Mouse (Mus musculus) myocyte (in vitro differentiated cells): ENCODE measurements around the gene Yaf2.

ENCODE experiments used
- CEBPB ChIP-seq: IDR thresholded peaks from 2 replicates; pipeline ENCODE4 v1.6.1; 2011; ENCODE audit warnings: mild to moderate bottlenecking, moderate library complexity; ENCODE audit not compliant: poor library complexity, insufficient read depth, severe bottlenecking
- MYOD1 ChIP-seq, 3 experiments: IDR thresholded peaks; one replicate each; pipeline ENCODE4 v1.6.1; 2011; ENCODE audit warnings: control low read depth in 2 of 3, low read depth in 2 of 3, mild to moderate bottlenecking in 2 of 3, moderate library complexity in 1 of 3; ENCODE audit not compliant: insufficient read length in 2 of 3, control insufficient read depth in 1 of 3
- POLR2A ChIP-seq: IDR thresholded peaks from one replicate; pipeline ENCODE4 v1.6.1; 2011; ENCODE audit warnings: low read depth, mild to moderate bottlenecking, control low read depth, moderate library complexity; ENCODE audit not compliant: insufficient read length
- POLR2AphosphoS2 ChIP-seq: IDR thresholded peaks from one replicate; pipeline ENCODE4 v1.6.1; 2011; ENCODE audit warnings: low read depth, control low read depth; ENCODE audit not compliant: insufficient read length
- REST ChIP-seq: IDR thresholded peaks from one replicate; pipeline ENCODE4 v1.6.1; 2011; ENCODE audit warnings: mild to moderate bottlenecking, control low read depth, moderate library complexity; ENCODE audit not compliant: insufficient read depth, insufficient read length
- TCF12 ChIP-seq: IDR thresholded peaks from one replicate; pipeline ENCODE4 v1.6.1; 2011; ENCODE audit warnings: mild to moderate bottlenecking, control low read depth; ENCODE audit not compliant: poor library complexity, insufficient read depth, severe bottlenecking
- TCF3 ChIP-seq: IDR thresholded peaks from one replicate; pipeline ENCODE4 v1.6.1; 2011; ENCODE audit warnings: low read depth, control low read depth; ENCODE audit not compliant: insufficient read length
- USF1 ChIP-seq: IDR thresholded peaks from one replicate; pipeline ENCODE4 v1.6.1; 2011; ENCODE audit warnings: low read depth, mild to moderate bottlenecking, control low read depth, moderate library complexity

- TF ChIP-seq USF1, result no peak
- 0 out of 2 replicates have a peak, but pooled peaks have one; percentile 40 for TF ChIP-seq CEBPB
- no peak for TF ChIP-seq TCF3
- TF ChIP-seq POLR2A, result no peak
- TF ChIP-seq TCF12, result no peak
- no peak for TF ChIP-seq POLR2AphosphoS2
- TF ChIP-seq REST, result no peak
- no peak for TF ChIP-seq MYOD1 (IDR thresholded peaks at IDR 0.05; ENCODE audit: control insufficient read depth in 1 of 3, insufficient read length in 2 of 3, low read depth in 2 of 3)
Measured at GRCm38 (mm10) chr15:93340630-93341379, 4.1 kb upstream of the Yaf2 start.
